Mouse (Mus musculus): Measurements from ENCODE around the gene Cask. TPM values are rescaled to one million over a fixed set of nuclear protein-coding genes. Genes with fewer than 3 reads are reported as not detected.
A peak's percentile ranks its signal among the peaks of the same experiment; 100 is the strongest.

Cask gene
- polyA plus RNA-seq, 1 experiment from 2014 or later: 14.3 TPM

DNA sequence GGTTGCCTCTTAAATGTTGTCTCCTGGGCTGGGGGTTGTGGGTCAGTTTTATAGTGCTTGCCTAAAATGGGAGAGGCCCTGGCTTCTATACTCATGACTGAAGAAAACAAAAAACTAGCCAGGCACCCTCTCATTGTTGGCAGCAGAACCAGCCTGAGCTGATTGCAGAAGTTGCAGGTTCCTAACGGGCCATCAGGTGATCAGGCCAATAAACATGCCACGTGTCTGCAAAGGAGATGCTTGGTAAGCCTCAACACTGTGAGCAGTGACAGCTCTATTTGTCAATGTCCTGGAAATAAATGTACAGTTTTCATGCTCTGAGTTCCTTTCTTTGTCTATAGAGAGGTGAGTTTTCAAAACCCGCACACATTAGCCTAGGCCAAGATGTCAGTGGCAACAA lies 362.2 kb downstream of the Cask start:
- H3K4me3 ChIP-seq (ENCODE audit: low read depth, low read length): no peak overlapping the region
- no peaks in the 10 kb centered on the region for H3K36me3 ChIP-seq (ENCODE audit: control insufficient read depth, insufficient read depth, low read length)
- H3K9me3 ChIP-seq (ENCODE audit: control insufficient read depth, low read length): 0 out of 2 replicates have a peak, but pooled peaks cover 2% of the 10 kb centered on the region
- ATAC-seq (replicated peaks; ENCODE audit: low FRiP score, low TSS enrichment, low read depth) (no peak), DNase-seq (ENCODE audit: low spot score) (no peak)
- H3K27me3 ChIP-seq (replicated peaks; ENCODE audit: control insufficient read depth, insufficient read depth, low read length): 0 out of 2 replicates have a peak, but pooled peaks cover 9% of the 10 kb centered on the region
- H3K9ac ChIP-seq (ENCODE audit: low read length): no peak overlapping the region
- WGBS: 64% methylated on average over 3 of the region's 3 CpGs
- H3K4me1 ChIP-seq (replicated peaks; ENCODE audit: control insufficient read depth, insufficient read depth, low read length): no peaks in the 10 kb centered on the region
- no peak overlapping the region for H3K4me2 ChIP-seq (ENCODE audit: low read length)
- H3K27ac ChIP-seq (ENCODE audit: low read depth): no peak overlapping the region

DNA sequence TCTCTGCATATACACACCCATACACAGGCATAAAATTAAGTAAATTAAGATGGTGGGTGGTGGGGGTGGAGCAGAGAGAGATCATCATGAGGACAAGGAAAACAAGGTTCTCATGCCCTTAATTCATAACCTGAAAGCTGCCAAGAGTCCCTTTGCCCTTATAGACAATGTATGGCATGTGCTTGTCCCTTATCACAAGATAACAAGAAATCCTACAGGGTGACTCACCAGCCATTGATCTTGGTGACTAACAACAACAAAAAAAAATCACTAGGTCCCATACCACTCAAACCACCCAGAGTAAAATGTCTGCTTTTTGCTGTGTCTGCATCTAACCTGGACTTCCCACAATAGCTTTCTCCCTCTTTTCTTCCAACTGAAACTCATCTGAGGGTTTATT lies 366.7 kb downstream of the Cask start:
- DNase-seq (ENCODE audit: low spot score) (no peak), ATAC-seq (replicated peaks; ENCODE audit: low FRiP score, low TSS enrichment, low read depth) (no peak)
- H3K9me3 ChIP-seq (ENCODE audit: control insufficient read depth, low read length): 0 out of 2 replicates have a peak, but pooled peaks cover 2% of the 10 kb centered on the region
- no peaks in the 10 kb centered on the region for H3K4me1 ChIP-seq (replicated peaks; ENCODE audit: control insufficient read depth, insufficient read depth, low read length)
- no peak overlapping the region for H3K9ac ChIP-seq (ENCODE audit: low read length)
- H3K27me3 ChIP-seq (replicated peaks; ENCODE audit: control insufficient read depth, insufficient read depth, low read length): peaks cover 4% of the 10 kb centered on the region; the same call in 1 of the 2 replicates
- no peak overlapping the region for H3K4me3 ChIP-seq (ENCODE audit: low read depth, low read length)
- H3K4me2 ChIP-seq (ENCODE audit: low read length): no peak overlapping the region
- no peaks in the 10 kb centered on the region for H3K36me3 ChIP-seq (ENCODE audit: control insufficient read depth, insufficient read depth, low read length)
- H3K27ac ChIP-seq (ENCODE audit: low read depth): no peak overlapping the region

GRCm38 (mm10) chrX:13482576-13482975 lies 368.6 kb downstream of the Cask start:
- Histone ChIP-seq H3K9ac (ENCODE audit: low read length) (no peak overlapping the region), H3K27me3 (replicated peaks; ENCODE audit: control insufficient read depth, insufficient read depth, low read length) (peaks cover 5% of the 10 kb centered on the region), H3K36me3 (ENCODE audit: control insufficient read depth, insufficient read depth, low read length) (no peaks in the 10 kb centered on the region), H3K4me1 (replicated peaks; ENCODE audit: control insufficient read depth, insufficient read depth, low read length) (no peaks in the 10 kb centered on the region), H3K4me2 (ENCODE audit: low read length) (no peak overlapping the region), H3K27ac (ENCODE audit: low read depth) (no peak overlapping the region), H3K9me3 (ENCODE audit: control insufficient read depth, low read length) (0 out of 2 replicates have a peak, but pooled peaks cover 2% of the 10 kb centered on the region), H3K4me3 (ENCODE audit: low read depth, low read length) (no peak overlapping the region)
- ATAC-seq (replicated peaks; ENCODE audit: low FRiP score, low TSS enrichment, low read depth): no peak
- DNase-seq (ENCODE audit: low spot score): no peak
- WGBS: 63% methylated on average over 1 of the region's 1 CpGs

GRCm38 (mm10) chrX:13479570-13479969 lies 371.6 kb downstream of the Cask start:
- ATAC-seq (replicated peaks; ENCODE audit: low FRiP score, low TSS enrichment, low read depth) (no peak), DNase-seq (ENCODE audit: low spot score) (no peak)
- Histone ChIP-seq H3K4me3 (ENCODE audit: low read depth, low read length) (no peak overlapping the region), H3K9me3 (ENCODE audit: control insufficient read depth, low read length) (no peaks in the 10 kb centered on the region), H3K9ac (ENCODE audit: low read length) (no peak overlapping the region), H3K4me1 (replicated peaks; ENCODE audit: control insufficient read depth, insufficient read depth, low read length) (no peaks in the 10 kb centered on the region), H3K27me3 (replicated peaks; ENCODE audit: control insufficient read depth, insufficient read depth, low read length) (peaks cover 5% of the 10 kb centered on the region), H3K4me2 (ENCODE audit: low read length) (no peak overlapping the region), H3K36me3 (ENCODE audit: control insufficient read depth, insufficient read depth, low read length) (no peaks in the 10 kb centered on the region), H3K27ac (ENCODE audit: low read depth) (no peak overlapping the region)

DNA sequence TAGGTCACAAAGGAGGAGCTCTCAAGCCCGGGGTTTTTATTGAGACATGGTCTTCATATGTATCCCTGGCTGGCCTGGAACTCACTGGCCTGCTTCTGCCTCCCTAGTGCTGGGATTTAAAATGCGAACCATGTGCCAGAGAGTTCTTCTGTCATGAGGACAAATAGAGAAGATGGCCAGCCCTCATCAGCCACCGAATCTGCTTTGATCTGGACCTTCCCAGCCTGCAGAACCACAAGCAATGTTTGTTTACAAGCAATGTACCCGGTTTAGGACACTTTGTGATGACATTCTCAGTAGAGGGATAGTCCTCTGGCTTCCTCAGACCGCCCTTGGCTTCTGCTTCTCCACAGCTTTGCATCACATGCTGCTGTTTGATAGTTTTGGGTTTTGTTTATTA lies 372.9 kb downstream of the Cask start:
- Histone ChIP-seq H3K4me2 (ENCODE audit: low read length) (no peak overlapping the region), H3K27me3 (replicated peaks; ENCODE audit: control insufficient read depth, insufficient read depth, low read length) (peaks cover 5% of the 10 kb centered on the region), H3K27ac (ENCODE audit: low read depth) (no peak overlapping the region), H3K36me3 (ENCODE audit: control insufficient read depth, insufficient read depth, low read length) (no peaks in the 10 kb centered on the region), H3K4me3 (ENCODE audit: low read depth, low read length) (no peak overlapping the region), H3K4me1 (replicated peaks; ENCODE audit: control insufficient read depth, insufficient read depth, low read length) (no peaks in the 10 kb centered on the region), H3K9me3 (ENCODE audit: control insufficient read depth, low read length) (no peaks in the 10 kb centered on the region), H3K9ac (ENCODE audit: low read length) (no peak overlapping the region)
- WGBS: 57% methylated on average over 5 of the region's 5 CpGs
- DNase-seq (ENCODE audit: low spot score) (peak; percentile 29), ATAC-seq (replicated peaks; ENCODE audit: low FRiP score, low TSS enrichment, low read depth) (no peak)

DNA sequence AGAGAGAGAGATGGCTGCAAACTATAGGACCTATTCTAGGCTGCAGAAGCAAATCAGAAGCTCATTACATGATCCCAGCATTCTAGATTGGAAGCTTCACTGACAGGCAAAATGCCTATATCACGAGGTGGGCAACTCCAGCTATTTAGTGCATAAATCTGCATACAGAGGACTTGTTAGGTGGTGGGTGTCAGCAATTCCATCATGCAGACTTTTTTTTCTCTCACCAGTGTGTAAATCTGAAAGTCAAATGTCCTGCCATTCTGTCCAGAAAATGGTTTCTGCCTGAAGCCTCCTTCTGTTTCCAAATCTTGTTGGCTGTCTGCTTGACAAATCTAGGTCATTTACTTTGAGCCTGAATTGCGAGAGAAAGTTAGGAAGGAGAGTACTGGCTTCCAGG lies 373.6 kb downstream of the Cask start:
- H3K4me1 ChIP-seq (replicated peaks; ENCODE audit: control insufficient read depth, insufficient read depth, low read length): no peaks in the 10 kb centered on the region
- no peak overlapping the region for H3K4me3 ChIP-seq (ENCODE audit: low read depth, low read length)
- H3K27ac ChIP-seq (ENCODE audit: low read depth): no peak overlapping the region
- H3K4me2 ChIP-seq (ENCODE audit: low read length): no peak overlapping the region
- WGBS: 68% methylated on average over 2 of the region's 2 CpGs
- DNase-seq (ENCODE audit: low spot score): peak; percentile 29
- no peaks in the 10 kb centered on the region for H3K36me3 ChIP-seq (ENCODE audit: control insufficient read depth, insufficient read depth, low read length)
- ATAC-seq (replicated peaks; ENCODE audit: low FRiP score, low TSS enrichment, low read depth): no peak
- H3K9ac ChIP-seq (ENCODE audit: low read length): no peak overlapping the region
- no peaks in the 10 kb centered on the region for H3K9me3 ChIP-seq (ENCODE audit: control insufficient read depth, low read length)
- peaks cover 5% of the 10 kb centered on the region for H3K27me3 ChIP-seq (replicated peaks; ENCODE audit: control insufficient read depth, insufficient read depth, low read length)

GRCm38 (mm10) chrX:13475382-13475781 lies 375.8 kb downstream of the Cask start:
- no peak for ATAC-seq (replicated peaks; ENCODE audit: low FRiP score, low TSS enrichment, low read depth)
- H3K4me3 ChIP-seq (ENCODE audit: low read depth, low read length): no peak overlapping the region
- H3K9me3 ChIP-seq (ENCODE audit: control insufficient read depth, low read length): no peaks in the 10 kb centered on the region
- no peak overlapping the region for H3K4me2 ChIP-seq (ENCODE audit: low read length)
- no peak for DNase-seq (ENCODE audit: low spot score)
- no peaks in the 10 kb centered on the region for H3K4me1 ChIP-seq (replicated peaks; ENCODE audit: control insufficient read depth, insufficient read depth, low read length)
- no peak overlapping the region for H3K27ac ChIP-seq (ENCODE audit: low read depth)
- no peak overlapping the region for H3K9ac ChIP-seq (ENCODE audit: low read length)
- 77% methylated on average over 1 of the region's 1 CpGs for WGBS
- H3K36me3 ChIP-seq (ENCODE audit: control insufficient read depth, insufficient read depth, low read length): no peaks in the 10 kb centered on the region
- peaks cover 5% of the 10 kb centered on the region; the same call in 1 of the 2 replicates for H3K27me3 ChIP-seq (replicated peaks; ENCODE audit: control insufficient read depth, insufficient read depth, low read length)

GRCm38 (mm10) chrX:13472751-13473225 lies 378.4 kb downstream of the Cask start:
- H3K9me3 ChIP-seq (ENCODE audit: control insufficient read depth, low read length): no peaks in the 10 kb centered on the region
- DNase-seq (ENCODE audit: low spot score) (no peak), ATAC-seq (replicated peaks; ENCODE audit: low FRiP score, low TSS enrichment, low read depth) (no peak)
- H3K27ac ChIP-seq (ENCODE audit: low read depth): no peak overlapping the region
- no peak overlapping the region for H3K4me3 ChIP-seq (ENCODE audit: low read depth, low read length)
- no peak overlapping the region for H3K4me2 ChIP-seq (ENCODE audit: low read length)
- H3K36me3 ChIP-seq (ENCODE audit: control insufficient read depth, insufficient read depth, low read length): no peaks in the 10 kb centered on the region
- H3K9ac ChIP-seq (ENCODE audit: low read length): no peak overlapping the region
- peaks cover 9% of the 10 kb centered on the region; the same call in 1 of the 2 replicates for H3K27me3 ChIP-seq (replicated peaks; ENCODE audit: control insufficient read depth, insufficient read depth, low read length)
- 72% methylated on average over 4 of the region's 4 CpGs for WGBS
- H3K4me1 ChIP-seq (replicated peaks; ENCODE audit: control insufficient read depth, insufficient read depth, low read length): no peaks in the 10 kb centered on the region

- 0 out of 2 replicates have a peak, but pooled peaks cover 3% of the 10 kb centered on the region for H3K27me3 ChIP-seq (replicated peaks; ENCODE audit: control insufficient read depth, insufficient read depth, low read length)
These were observed 379.2 kb downstream of the Cask start for GRCm38 (mm10) chrX:13471925-13472324.

More at GRCm38 (mm10) chrX:13471925-13472324, 379.2 kb downstream of the Cask start:
- no peak for ATAC-seq (replicated peaks; ENCODE audit: low FRiP score, low TSS enrichment, low read depth)
- H3K9me3 ChIP-seq (ENCODE audit: control insufficient read depth, low read length): no peaks in the 10 kb centered on the region
- H3K4me2 ChIP-seq (ENCODE audit: low read length): no peak overlapping the region
- no peak for DNase-seq (ENCODE audit: low spot score)
- no peak overlapping the region for H3K4me3 ChIP-seq (ENCODE audit: low read depth, low read length)
- no peaks in the 10 kb centered on the region for H3K4me1 ChIP-seq (replicated peaks; ENCODE audit: control insufficient read depth, insufficient read depth, low read length)
- H3K27ac ChIP-seq (ENCODE audit: low read depth): no peak overlapping the region
- WGBS: 78% methylated on average over 3 of the region's 3 CpGs
- no peak overlapping the region for H3K9ac ChIP-seq (ENCODE audit: low read length)
- H3K36me3 ChIP-seq (ENCODE audit: control insufficient read depth, insufficient read depth, low read length): no peaks in the 10 kb centered on the region

Measured in intestine, embryonic 14.5 days (tissue).